Mouse (Mus musculus): ENCODE measurements around the gene Epha2.

The Epha2 gene

DNA sequence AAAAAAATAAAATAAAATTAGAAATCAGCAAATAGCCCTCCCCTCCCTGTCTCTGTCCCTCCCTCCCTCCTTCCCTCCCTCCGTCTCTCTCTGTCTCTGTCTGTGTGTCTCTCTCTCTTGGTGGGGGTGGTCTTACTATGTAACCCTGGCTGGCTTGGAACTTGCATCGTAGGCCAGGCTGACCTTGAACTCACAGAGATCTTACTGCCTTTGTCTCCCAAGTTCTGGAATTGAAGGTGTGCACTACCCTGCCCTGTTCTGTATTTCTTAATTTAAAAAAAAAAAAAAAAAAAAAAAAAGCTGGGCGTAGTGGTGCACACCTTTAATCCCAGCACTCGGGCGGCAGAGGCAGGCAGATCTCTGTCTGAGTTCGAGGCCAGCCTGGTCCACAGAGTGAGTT is 21.3 kb upstream of the Epha2 start:
- no peak for DNase-seq (ENCODE audit: low spot score in 2 of 2)

- no peak for DNase-seq (ENCODE audit: low spot score in 2 of 2)
Observed at GRCm38 (mm10) chr4:141280471-141280870, 20.6 kb upstream of the Epha2 start.

GRCm38 (mm10) chr4:141281153-141281552 is 19.9 kb upstream of the Epha2 start:
- no peak for DNase-seq (ENCODE audit: low spot score in 2 of 2)

DNA sequence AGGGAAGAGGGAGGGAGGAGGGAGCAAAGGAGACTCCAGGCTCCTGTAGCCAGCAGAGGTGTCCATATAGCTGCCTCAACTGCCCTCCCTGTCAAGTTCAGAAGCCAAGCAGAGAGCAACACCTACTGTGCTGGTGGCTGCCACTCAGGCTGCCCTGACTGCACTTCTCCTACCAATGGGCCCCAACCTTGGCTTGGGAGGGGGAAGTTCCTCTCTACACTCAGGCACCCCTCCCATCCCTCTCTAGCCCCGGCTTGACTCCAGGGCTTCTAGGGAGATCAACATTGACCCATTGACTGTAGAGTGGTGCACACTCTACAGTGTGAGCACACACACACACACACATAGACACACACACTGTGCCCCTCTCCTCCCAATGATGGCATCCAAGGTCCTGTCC is 19.5 kb upstream of the Epha2 start:
- no peak for DNase-seq (ENCODE audit: low spot score in 2 of 2)

- no peak for DNase-seq (ENCODE audit: low spot score in 2 of 2)
Observed at GRCm38 (mm10) chr4:141282087-141282486, 19.0 kb upstream of the Epha2 start.

- DNase-seq (ENCODE audit: low spot score in 2 of 2) = no peak
Observed at GRCm38 (mm10) chr4:141282623-141283022, 18.4 kb upstream of the Epha2 start.

GRCm38 (mm10) chr4:141283176-141283878 is 17.7 kb upstream of the Epha2 start:
- DNase-seq (ENCODE audit: low spot score in 2 of 2) = no peak

GRCm38 (mm10) chr4:141283879-141284411 is 17.1 kb upstream of the Epha2 start:
- no peak for DNase-seq (ENCODE audit: low spot score in 2 of 2)

DNA sequence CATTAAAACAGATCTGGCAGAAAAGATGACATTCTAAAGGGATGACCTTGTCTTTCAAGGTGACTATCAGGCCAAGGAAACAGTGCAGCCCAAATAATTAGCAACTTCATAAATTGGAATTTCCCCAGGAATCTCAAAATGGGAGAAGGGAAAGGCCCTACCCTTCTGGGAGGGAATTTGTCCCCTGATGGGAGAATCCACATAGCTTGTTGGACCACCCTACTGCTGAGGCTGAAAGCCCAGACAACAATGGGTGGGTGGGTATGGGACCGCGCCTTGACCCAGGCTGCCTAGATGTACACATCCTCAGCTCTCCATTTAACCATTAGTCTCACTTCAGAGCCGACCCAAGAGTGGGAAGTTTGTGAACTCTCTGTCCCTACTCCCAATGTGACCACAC is 16.6 kb upstream of the Epha2 start:
- no peak for DNase-seq (ENCODE audit: low spot score in 2 of 2)

DNA sequence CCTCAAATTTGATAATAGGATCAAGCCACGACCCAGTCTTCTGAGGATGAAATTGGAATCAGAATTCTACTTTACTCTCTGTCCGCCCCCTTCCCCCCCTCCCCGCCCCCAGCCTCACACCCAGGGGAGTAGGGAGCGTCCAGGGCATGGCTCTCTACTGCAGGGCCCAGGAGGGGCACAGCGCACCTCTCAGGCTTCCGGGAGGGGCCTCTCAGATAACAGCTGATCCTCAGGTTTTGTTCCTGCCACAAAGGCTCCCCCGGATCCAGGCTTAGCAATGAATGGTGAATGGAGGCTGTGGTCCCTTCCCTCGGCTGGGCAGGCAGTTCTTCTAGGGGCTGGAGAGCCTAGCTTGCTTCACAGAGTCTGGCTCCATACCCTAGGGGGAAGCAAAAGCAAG is 15.9 kb upstream of the Epha2 start:
- no peak for DNase-seq (ENCODE audit: low spot score in 2 of 2)

DNA sequence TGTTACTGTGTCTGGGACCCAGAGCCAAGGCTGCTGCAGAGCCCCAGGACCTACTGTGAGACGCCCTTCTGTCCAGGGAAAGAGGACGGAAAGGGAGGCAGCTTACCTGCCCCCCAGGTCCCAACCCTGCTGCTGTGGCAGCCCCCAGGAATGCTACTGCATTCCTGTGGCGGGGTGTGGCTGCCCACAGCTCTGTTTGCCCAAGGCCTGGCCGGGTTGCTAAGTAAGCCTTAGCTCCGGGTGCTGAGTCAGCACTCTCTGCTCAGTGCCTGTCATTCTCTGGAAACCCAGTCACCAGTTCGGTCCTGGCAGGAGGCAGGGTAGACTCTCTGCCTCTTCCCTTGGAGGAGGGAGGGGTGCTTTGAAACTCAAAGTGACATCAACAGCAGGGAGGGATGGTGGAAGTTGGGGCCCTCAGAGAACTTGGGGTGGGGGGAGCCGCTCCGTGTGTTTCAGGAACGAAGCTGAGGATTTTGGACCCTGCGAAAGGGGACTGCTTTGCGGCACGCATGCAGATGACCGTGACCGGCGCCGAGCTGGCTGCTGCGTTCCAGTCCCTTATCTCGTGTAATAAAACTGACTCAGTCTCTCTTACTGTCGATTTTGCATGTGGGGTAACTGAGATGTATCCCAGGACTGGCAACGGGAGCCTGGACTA is 14.1 kb upstream of the Epha2 start:
- DNase-seq (ENCODE audit: low spot score in 2 of 2) = no peak

- no peak for DNase-seq (ENCODE audit: low spot score in 2 of 2)
Observed at GRCm38 (mm10) chr4:141287518-141288004, 13.5 kb upstream of the Epha2 start.

DNA sequence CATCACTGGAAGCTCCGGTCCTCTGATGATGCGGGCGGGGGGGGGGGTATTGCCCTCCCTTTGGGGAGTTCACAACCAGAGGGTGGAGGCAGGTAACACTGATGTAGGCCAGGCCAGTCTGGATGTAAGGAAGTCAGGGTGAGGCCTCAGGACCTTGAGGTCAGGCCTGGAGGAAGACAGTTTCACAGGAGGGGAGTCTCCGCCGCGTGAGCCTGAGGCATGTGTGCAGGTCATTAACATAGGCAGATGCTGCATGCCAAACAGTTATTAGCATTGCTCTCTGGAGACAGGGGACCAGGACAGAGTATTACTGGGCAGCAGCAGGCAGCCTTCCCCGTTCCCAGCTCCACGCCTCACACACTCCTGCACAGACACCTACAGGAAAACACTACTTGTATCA is 12.9 kb upstream of the Epha2 start:
- DNase-seq (ENCODE audit: low spot score in 2 of 2) = no peak

GRCm38 (mm10) chr4:141291571-141292375 is 9.3 kb upstream of the Epha2 start:
- no peak for DNase-seq (ENCODE audit: low spot score in 2 of 2)

- no peak for DNase-seq (ENCODE audit: low spot score in 2 of 2)
Observed at GRCm38 (mm10) chr4:141295774-141296186, 5.3 kb upstream of the Epha2 start.

DNA sequence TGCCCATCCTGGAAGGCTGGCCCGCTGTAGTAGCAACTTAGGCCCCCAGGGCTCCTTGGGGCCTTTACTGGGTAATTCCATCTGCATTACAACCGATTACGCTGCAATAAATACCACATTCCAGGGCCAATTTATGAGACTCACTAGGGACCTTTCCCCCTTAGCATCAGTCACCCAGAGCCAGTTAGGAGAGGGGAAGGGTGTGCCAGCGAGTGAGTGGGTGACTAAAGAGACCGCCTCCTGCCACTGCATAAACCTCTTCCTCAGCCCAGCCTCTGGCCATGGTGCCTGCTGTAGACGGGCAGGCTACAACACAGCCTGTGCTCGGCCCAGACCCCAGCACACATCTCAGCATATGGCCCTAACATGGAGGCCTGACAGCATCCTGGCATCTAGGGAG is 3.1 kb upstream of the Epha2 start:
- DNase-seq (ENCODE audit: low spot score in 2 of 2) = no peak

- DNase-seq (ENCODE audit: low spot score in 2 of 2) = no peak
Observed at GRCm38 (mm10) chr4:141299356-141299755, 1.7 kb upstream of the Epha2 start.

DNA sequence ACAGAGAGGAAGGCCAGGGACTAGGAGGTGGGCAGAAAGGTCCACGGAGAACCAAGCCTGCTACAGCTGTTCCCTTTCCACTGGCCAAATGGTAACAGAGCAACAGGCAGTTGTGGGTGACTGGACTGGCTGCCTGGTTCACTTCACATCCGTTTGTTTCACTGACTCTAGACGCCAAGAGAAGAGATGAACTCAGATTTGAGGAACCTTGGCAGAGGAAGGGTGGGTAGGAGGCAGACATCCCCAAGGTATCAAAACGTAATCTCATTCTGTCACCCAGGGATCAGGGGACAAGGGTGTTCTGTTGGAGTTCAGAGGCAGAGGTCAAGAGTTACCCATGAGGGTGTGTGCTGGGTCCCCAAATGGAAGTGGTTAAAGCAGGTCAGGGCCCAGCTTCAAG is 844 bp upstream of the Epha2 start:
- no peak for DNase-seq (ENCODE audit: low spot score in 2 of 2)

DNA sequence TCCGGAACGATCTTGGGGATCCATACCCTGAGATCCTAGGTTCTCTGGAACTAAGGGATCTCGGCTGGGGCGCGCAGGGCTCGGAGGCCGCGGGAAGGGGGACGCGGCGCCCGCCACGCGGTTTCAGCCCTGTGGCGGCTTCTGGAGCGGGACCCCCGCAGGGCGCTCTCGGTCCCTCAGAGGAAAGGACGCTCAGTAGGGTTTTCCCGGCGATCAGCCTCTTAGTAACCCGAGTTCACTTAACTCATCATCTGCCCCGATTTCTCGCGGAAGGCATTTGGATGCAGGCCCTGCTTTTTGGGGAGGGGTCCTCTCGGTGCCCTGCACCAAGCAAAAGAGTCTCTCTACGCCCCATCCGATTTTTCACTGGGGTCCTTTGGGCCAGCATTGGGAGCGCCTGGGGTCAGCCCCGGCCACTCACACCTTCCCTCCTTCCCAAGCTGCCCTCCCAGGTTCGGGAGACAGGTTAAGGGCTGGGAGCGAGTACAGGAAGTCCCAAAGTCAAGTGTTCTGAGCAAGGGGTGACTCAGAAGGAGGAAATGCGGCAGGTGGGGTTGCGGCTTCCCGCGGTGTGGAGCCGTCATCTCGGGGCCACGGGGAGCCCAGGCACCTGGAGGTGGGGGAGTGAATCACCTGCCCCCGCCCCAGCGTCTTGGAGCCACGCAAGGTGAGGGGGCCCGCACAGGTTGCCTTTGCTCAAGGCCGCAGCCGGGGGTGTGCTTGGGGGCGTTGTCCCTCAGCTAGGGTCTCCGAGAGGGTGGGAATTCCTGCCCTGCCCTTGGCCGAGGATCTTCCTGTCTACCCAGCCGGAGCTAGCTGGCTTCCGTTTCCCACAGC is 769 bp downstream of the Epha2 start:
- DNase-seq (ENCODE audit: low spot score in 2 of 2) = no peak

- no peak for DNase-seq (ENCODE audit: low spot score in 2 of 2)
Observed at GRCm38 (mm10) chr4:141302428-141303401, 1.7 kb downstream of the Epha2 start.

Data from cerebellum, postnatal 4 days (tissue).